Mouse (Mus musculus): ENCODE data around the gene Osbpl6. TPM values are rescaled to one million over a fixed set of nuclear protein-coding genes. Genes with fewer than 3 reads are reported as not detected.

Gene Osbpl6
- 5.9 and 6.0 TPM in 2 replicates for polyA plus RNA-seq (2015; fragmentation: Nextera tagmentation; extraction: Ambion mirVana)

GRCm38 (mm10) chr2:76406151-76406936, at the start of gene Osbpl6:
TSS of gene Osbpl6 (plus strand) at chr2:76406508.
- peak; percentile 93 for ATAC-seq (replicated peaks; ENCODE audit: extremely low read depth, insufficient read depth, low FRiP score)
- Histone ChIP-seq H3K36me3 (ENCODE audit: control insufficient read depth, insufficient read depth) (no peaks in the 10 kb centered on the region), H3K27me3 (ENCODE audit: control insufficient read depth, insufficient read depth, low read length) (peaks cover 5% of the 10 kb centered on the region; the same call in 1 of the 2 replicates), H3K9me3 (replicated peaks; ENCODE audit: control insufficient read depth, low read length) (no peaks in the 10 kb centered on the region), H3K27ac (ENCODE audit: low read length) (peak within 1 kb of the TSS; percentile 35; the same call in 1 of the 2 replicates), H3K4me2 (ENCODE audit: low read depth, low read length) (peak within 1 kb of the TSS; percentile 84), H3K9ac (ENCODE audit: low read length) (peak within 1 kb of the TSS; percentile 78), H3K4me1 (ENCODE audit: control insufficient read depth, insufficient read depth, low read length) (peaks cover 6% of the 10 kb centered on the region; the same call in 1 of the 2 replicates), H3K4me3 (ENCODE audit: low read length) (peak within 1 kb of the TSS; percentile 76)
- WGBS = under 1% methylated on average over 83 of the region's 89 CpGs

- H3K4me3 ChIP-seq (ENCODE audit: low read length) = no peak within 1 kb of the TSS
- H3K4me1 ChIP-seq (ENCODE audit: control insufficient read depth, insufficient read depth, low read length) = no peaks in the 10 kb centered on the region
- no peaks in the 10 kb centered on the region for H3K27me3 ChIP-seq (ENCODE audit: control insufficient read depth, insufficient read depth, low read length)
- H3K27ac ChIP-seq (ENCODE audit: low read length) = no peak within 1 kb of the TSS
- no peaks in the 10 kb centered on the region for H3K36me3 ChIP-seq (ENCODE audit: control insufficient read depth, insufficient read depth)
- H3K9ac ChIP-seq (ENCODE audit: low read length) = no peak within 1 kb of the TSS
- H3K4me2 ChIP-seq (ENCODE audit: low read depth, low read length) = no peak within 1 kb of the TSS
- H3K9me3 ChIP-seq (replicated peaks; ENCODE audit: control insufficient read depth, low read length) = 0 out of 2 replicates have a peak, but pooled peaks cover 2% of the 10 kb centered on the region
- WGBS = 77% methylated on average over 11 of the region's 11 CpGs
- ATAC-seq (replicated peaks; ENCODE audit: extremely low read depth, insufficient read depth, low FRiP score) = no peak
Observed at GRCm38 (mm10) chr2:76360226-76360625, 46.1 kb upstream of the Osbpl6 start, which contains the start of gene Cyct. TSS of gene Cyct (minus strand) at chr2:76360450.

- no peak overlapping the region for H3K4me2 ChIP-seq (ENCODE audit: low read depth, low read length)
- 0 out of 2 replicates have a peak, but pooled peaks cover 2% of the 10 kb centered on the region for H3K9me3 ChIP-seq (replicated peaks; ENCODE audit: control insufficient read depth, low read length)
- WGBS = 46% methylated on average over 2 of the region's 2 CpGs
- no peak overlapping the region for H3K27ac ChIP-seq (ENCODE audit: low read length)
- H3K36me3 ChIP-seq (ENCODE audit: control insufficient read depth, insufficient read depth) = no peaks in the 10 kb centered on the region
- no peak overlapping the region for H3K9ac ChIP-seq (ENCODE audit: low read length)
- H3K4me3 ChIP-seq (ENCODE audit: low read length) = no peak overlapping the region
- H3K27me3 ChIP-seq (ENCODE audit: control insufficient read depth, insufficient read depth, low read length) = no peaks in the 10 kb centered on the region
- no peak for ATAC-seq (replicated peaks; ENCODE audit: extremely low read depth, insufficient read depth, low FRiP score)
- no peaks in the 10 kb centered on the region for H3K4me1 ChIP-seq (ENCODE audit: control insufficient read depth, insufficient read depth, low read length)
Observed at GRCm38 (mm10) chr2:76362111-76362510, 44.2 kb upstream of the Osbpl6 start.

- Histone ChIP-seq H3K36me3 (ENCODE audit: control insufficient read depth, insufficient read depth) (no peaks in the 10 kb centered on the region), H3K27ac (ENCODE audit: low read length) (no peak overlapping the region), H3K4me2 (ENCODE audit: low read depth, low read length) (no peak overlapping the region), H3K9ac (ENCODE audit: low read length) (no peak overlapping the region), H3K9me3 (replicated peaks; ENCODE audit: control insufficient read depth, low read length) (0 out of 2 replicates have a peak, but pooled peaks cover 2% of the 10 kb centered on the region), H3K4me3 (ENCODE audit: low read length) (no peak overlapping the region), H3K27me3 (ENCODE audit: control insufficient read depth, insufficient read depth, low read length) (no peaks in the 10 kb centered on the region), H3K4me1 (ENCODE audit: control insufficient read depth, insufficient read depth, low read length) (peaks cover under 1% of the 10 kb centered on the region)
- 62% methylated on average over 4 of the region's 4 CpGs for WGBS
- ATAC-seq (replicated peaks; ENCODE audit: extremely low read depth, insufficient read depth, low FRiP score) = no peak
Observed at GRCm38 (mm10) chr2:76365811-76366210, 40.5 kb upstream of the Osbpl6 start.

GRCm38 (mm10) chr2:76367188-76367922, 39.0 kb upstream of the Osbpl6 start:
- WGBS = 16% methylated on average over 9 of the region's 9 CpGs
- Histone ChIP-seq H3K36me3 (ENCODE audit: control insufficient read depth, insufficient read depth) (peaks cover 3% of the 10 kb centered on the region), H3K4me1 (ENCODE audit: control insufficient read depth, insufficient read depth, low read length) (peaks cover 13% of the 10 kb centered on the region), H3K4me3 (ENCODE audit: low read length) (no peak overlapping the region), H3K27me3 (ENCODE audit: control insufficient read depth, insufficient read depth, low read length) (no peaks in the 10 kb centered on the region), H3K27ac (ENCODE audit: low read length) (no peak overlapping the region), H3K4me2 (ENCODE audit: low read depth, low read length) (no peak overlapping the region), H3K9me3 (replicated peaks; ENCODE audit: control insufficient read depth, low read length) (no peaks in the 10 kb centered on the region), H3K9ac (ENCODE audit: low read length) (no peak overlapping the region)
- ATAC-seq (replicated peaks; ENCODE audit: extremely low read depth, insufficient read depth, low FRiP score) = no peak

- no peak overlapping the region for H3K9ac ChIP-seq (ENCODE audit: low read length)
- no peak overlapping the region for H3K4me2 ChIP-seq (ENCODE audit: low read depth, low read length)
- no peak for ATAC-seq (replicated peaks; ENCODE audit: extremely low read depth, insufficient read depth, low FRiP score)
- H3K4me3 ChIP-seq (ENCODE audit: low read length) = no peak overlapping the region
- H3K27me3 ChIP-seq (ENCODE audit: control insufficient read depth, insufficient read depth, low read length) = no peaks in the 10 kb centered on the region
- no peaks in the 10 kb centered on the region for H3K9me3 ChIP-seq (replicated peaks; ENCODE audit: control insufficient read depth, low read length)
- WGBS = 66% methylated on average over 13 of the region's 13 CpGs
- H3K4me1 ChIP-seq (ENCODE audit: control insufficient read depth, insufficient read depth, low read length) = peaks cover 13% of the 10 kb centered on the region
- H3K27ac ChIP-seq (ENCODE audit: low read length) = no peak overlapping the region
- peaks cover 11% of the 10 kb centered on the region for H3K36me3 ChIP-seq (ENCODE audit: control insufficient read depth, insufficient read depth)
Observed at GRCm38 (mm10) chr2:76368861-76369660, 37.2 kb upstream of the Osbpl6 start.

GRCm38 (mm10) chr2:76369821-76370655, 36.3 kb upstream of the Osbpl6 start, which contains the start of gene Rbm45:
TSS of gene Rbm45 (plus strand) at chr2:76369984.
- peak within 1 kb of the TSS; percentile 88 for H3K9ac ChIP-seq (ENCODE audit: low read length)
- H3K36me3 ChIP-seq (ENCODE audit: control insufficient read depth, insufficient read depth) = peaks cover 11% of the 10 kb centered on the region
- H3K27ac ChIP-seq (ENCODE audit: low read length) = peak within 1 kb of the TSS; percentile 50
- H3K4me2 ChIP-seq (ENCODE audit: low read depth, low read length) = peak within 1 kb of the TSS; percentile 83
- H3K4me3 ChIP-seq (ENCODE audit: low read length) = peak within 1 kb of the TSS; percentile 87
- no peaks in the 10 kb centered on the region for H3K9me3 ChIP-seq (replicated peaks; ENCODE audit: control insufficient read depth, low read length)
- peaks cover 13% of the 10 kb centered on the region for H3K4me1 ChIP-seq (ENCODE audit: control insufficient read depth, insufficient read depth, low read length)
- WGBS = under 1% methylated on average over 61 of the region's 61 CpGs
- peak; percentile 86 for ATAC-seq (replicated peaks; ENCODE audit: extremely low read depth, insufficient read depth, low FRiP score)
- H3K27me3 ChIP-seq (ENCODE audit: control insufficient read depth, insufficient read depth, low read length) = no peaks in the 10 kb centered on the region

- Histone ChIP-seq H3K4me2 (ENCODE audit: low read depth, low read length) (peak overlapping the region; percentile 83), H3K4me1 (ENCODE audit: control insufficient read depth, insufficient read depth, low read length) (peaks cover 13% of the 10 kb centered on the region), H3K4me3 (ENCODE audit: low read length) (peak overlapping the region; percentile 87), H3K27ac (ENCODE audit: low read length) (peak overlapping the region; percentile 50; the same call in 1 of the 2 replicates), H3K36me3 (ENCODE audit: control insufficient read depth, insufficient read depth) (peaks cover 11% of the 10 kb centered on the region), H3K9me3 (replicated peaks; ENCODE audit: control insufficient read depth, low read length) (no peaks in the 10 kb centered on the region), H3K9ac (ENCODE audit: low read length) (peak overlapping the region; percentile 88), H3K27me3 (ENCODE audit: control insufficient read depth, insufficient read depth, low read length) (no peaks in the 10 kb centered on the region)
- ATAC-seq (replicated peaks; ENCODE audit: extremely low read depth, insufficient read depth, low FRiP score) = no peak
- 2% methylated on average over 7 of the region's 7 CpGs for WGBS
Observed at GRCm38 (mm10) chr2:76370656-76370922, 35.7 kb upstream of the Osbpl6 start.

Measured in heart, embryonic 16.5 days (tissue).